Mouse (Mus musculus): ENCODE data around the gene Galnt17. TPM values are rescaled to one million over a fixed set of nuclear protein-coding genes. Genes with fewer than 3 reads are reported as not detected.

The Galnt17 gene
- total RNA-seq, 2 experiments from 2014 or later: not detected

- no peak for ATAC-seq (replicated peaks; ENCODE audit: poor library complexity)
These were observed 152.0 kb downstream of the Galnt17 start for GRCm38 (mm10) chr5:131156323-131156722.

- ATAC-seq (replicated peaks; ENCODE audit: poor library complexity): no peak
These were observed 165.7 kb downstream of the Galnt17 start for GRCm38 (mm10) chr5:131142606-131143005.

- ATAC-seq (replicated peaks; ENCODE audit: poor library complexity): no peak
These were observed 173.5 kb downstream of the Galnt17 start for GRCm38 (mm10) chr5:131134809-131135208.

DNA sequence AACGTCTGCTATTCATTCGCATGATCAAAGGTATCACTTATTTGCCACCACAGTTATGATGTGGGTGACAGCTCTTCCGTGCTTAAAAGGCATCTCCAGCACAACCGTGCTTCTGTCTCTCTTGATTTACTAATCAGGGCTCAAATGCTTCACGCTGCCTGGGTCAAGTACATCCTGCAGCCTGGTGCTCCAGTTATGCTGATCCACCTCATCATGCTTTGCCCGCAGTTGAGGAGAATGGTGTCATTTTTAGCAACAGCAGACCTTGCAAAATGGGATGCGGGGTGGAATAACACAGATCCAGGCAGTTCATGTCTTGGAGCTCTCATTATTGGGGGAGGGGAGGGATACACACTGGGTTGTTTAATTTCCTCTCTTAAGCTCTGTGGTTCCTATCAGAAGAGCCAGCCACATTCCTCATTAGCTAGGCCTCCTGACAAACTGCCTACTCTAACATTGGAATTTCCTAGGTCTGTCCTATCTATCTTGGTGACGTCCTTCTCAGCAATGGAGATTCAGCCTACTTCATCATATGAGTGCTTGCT is 187.9 kb downstream of the Galnt17 start:
- ATAC-seq (replicated peaks; ENCODE audit: poor library complexity): no peak

DNA sequence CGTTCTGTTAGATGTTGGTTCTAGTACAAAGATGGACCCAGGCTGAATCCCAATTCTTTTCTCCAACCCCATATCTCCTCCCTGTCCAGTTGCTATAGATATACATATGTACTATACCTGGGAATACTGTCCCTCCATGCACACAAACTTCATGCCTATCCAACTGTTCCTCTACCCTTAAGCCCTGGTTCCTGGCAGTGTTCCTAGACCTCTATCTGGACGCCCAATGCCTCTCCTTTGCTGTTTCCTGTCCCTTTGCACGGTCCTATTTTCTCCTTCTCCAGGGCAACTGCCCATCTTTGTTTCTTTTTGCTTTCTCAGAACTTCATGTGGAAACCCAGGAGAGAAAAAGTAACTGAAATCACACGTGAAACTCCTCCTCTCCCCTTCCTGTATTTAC is 188.4 kb downstream of the Galnt17 start:
- no peak for ATAC-seq (replicated peaks; ENCODE audit: poor library complexity)

DNA sequence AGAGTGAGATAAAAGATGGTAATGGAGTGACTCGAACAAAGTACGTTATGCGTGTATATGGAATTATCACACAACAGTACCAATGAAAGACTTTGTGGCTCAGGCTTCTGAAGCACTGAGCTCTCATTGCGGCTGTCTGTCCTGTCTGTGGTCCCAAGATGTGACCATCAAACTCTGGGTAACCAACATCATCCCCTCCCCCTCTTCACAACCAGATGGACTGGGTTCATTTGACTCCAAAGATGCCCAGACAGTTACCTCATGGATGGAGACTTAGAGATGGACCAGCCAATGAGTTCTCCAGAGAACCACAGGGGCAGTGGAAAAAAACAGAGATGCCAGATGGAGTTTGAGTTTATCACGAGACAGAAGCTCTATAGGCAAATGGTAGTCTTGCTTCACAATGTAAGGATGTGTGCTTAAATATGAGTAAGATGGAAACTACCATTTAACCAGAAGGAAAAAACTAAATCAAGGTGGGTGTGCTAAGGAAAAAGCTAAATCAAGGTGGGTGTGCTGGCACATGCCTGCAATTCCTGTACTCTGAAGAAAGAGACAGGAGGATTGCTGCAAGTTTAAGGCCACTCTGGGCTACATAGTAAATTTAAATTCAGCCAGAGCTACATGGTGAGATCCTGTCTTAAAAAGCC is 190.8 kb downstream of the Galnt17 start:
- no peak for ATAC-seq (replicated peaks; ENCODE audit: poor library complexity)

DNA sequence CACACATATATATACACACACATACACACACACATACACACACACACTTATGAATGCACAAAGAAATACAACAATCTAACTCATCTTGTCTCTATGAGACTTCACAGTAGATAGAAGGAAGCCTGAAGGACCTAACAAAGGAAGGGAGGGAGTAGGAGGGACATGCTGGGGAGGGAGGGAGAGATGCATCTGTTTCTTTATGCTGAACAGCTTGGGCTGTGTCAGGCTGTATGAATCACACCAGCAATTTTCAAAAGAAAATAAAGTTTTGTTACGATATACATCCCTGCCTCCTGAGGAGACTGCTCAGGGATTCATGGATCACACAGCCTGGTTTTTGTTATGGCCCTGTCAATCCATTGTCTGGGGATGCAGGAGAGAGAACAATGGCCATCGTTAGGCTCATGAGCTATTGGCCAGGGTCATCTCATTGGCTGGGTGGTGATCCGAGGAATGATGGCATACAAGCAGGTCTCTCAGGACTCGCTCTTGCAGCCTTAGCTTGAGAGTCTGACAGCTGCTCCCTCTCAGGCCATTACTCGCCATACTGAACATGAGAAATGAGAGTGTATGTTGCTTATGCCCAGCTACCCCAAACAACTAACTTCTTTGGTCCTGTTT is 194.3 kb downstream of the Galnt17 start:
- ATAC-seq (replicated peaks; ENCODE audit: poor library complexity): no peak

GRCm38 (mm10) chr5:131107188-131107587 is 201.1 kb downstream of the Galnt17 start:
- ATAC-seq (replicated peaks; ENCODE audit: poor library complexity): no peak

DNA sequence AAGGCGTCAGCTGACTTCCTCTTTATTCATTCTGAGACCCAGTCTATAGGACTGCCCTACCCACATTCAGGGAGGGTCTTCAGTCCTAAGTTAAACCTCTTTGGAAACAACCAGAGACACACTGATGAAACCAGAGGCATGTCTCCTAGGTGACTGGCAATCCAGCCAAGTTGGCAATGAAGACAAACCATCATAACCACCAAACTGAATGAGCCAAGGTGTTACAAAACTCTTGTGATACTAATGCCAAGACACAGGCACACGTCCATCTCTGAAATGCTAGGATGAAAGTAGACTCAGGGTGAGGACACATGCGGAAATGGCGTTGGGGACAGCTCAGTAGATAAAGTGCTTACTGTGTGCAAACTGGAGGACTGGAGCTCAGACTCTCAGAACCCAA is 211.5 kb downstream of the Galnt17 start:
- ATAC-seq (replicated peaks; ENCODE audit: poor library complexity): no peak

- ATAC-seq (replicated peaks; ENCODE audit: poor library complexity): no peak
These were observed 212.7 kb downstream of the Galnt17 start for GRCm38 (mm10) chr5:131095635-131096034.

GRCm38 (mm10) chr5:131094771-131095170 is 213.5 kb downstream of the Galnt17 start:
- ATAC-seq (replicated peaks; ENCODE audit: poor library complexity): no peak

- ATAC-seq (replicated peaks; ENCODE audit: poor library complexity): no peak
These were observed 214.2 kb downstream of the Galnt17 start for GRCm38 (mm10) chr5:131094138-131094537.

- ATAC-seq (replicated peaks; ENCODE audit: poor library complexity): no peak
These were observed 218.4 kb downstream of the Galnt17 start for GRCm38 (mm10) chr5:131089876-131090275.

DNA sequence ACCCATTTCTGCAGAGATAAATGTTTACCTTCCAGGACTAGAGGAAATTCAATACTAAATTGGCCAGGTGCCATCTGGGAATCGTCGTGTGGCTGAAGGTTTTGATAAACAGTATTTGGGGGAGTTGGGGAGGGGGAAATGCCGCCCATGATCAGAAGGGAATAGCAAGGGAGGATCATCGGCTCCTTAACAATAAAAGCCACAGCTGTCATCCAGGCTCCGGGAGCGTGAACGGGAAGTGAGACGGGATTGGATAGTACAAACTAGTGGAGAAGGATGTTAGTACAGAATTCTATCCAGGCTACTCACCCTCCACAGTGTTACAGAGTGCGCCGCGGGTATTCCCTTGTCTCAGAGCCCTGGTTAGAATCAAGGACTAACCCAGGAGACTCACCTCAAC is 219.4 kb downstream of the Galnt17 start:
- ATAC-seq (replicated peaks; ENCODE audit: poor library complexity): no peak

DNA sequence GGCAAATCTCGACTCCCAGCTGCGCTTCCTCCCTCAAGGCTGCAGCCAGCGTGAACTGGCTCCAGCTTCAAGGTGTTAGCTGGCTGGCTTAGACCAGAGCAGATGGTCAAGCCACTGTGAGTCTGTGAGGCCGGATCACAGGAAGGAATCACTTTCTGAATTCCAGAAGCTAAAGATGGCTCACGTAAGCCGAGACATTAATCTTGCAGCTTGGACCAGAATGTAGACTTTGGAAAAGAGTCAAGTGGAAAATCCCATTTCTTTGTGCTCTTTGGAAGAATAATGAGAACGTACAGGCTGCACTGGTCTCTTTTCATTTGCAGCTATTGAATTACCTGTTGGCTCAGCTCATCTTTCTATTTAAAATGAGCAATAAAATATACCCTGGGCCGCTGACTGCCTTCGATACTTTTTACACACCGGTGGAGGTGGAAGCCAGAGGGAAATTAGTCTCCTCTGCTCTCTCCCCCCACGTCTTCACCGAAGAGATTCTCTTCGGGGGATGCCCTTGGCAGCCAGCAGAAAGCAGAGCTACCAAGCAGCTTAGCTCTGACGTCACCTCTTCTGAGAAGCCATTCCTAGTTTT is 225.1 kb downstream of the Galnt17 start:
- ATAC-seq (replicated peaks; ENCODE audit: poor library complexity): no peak

- ATAC-seq (replicated peaks; ENCODE audit: poor library complexity): no peak
These were observed 230.6 kb downstream of the Galnt17 start for GRCm38 (mm10) chr5:131077682-131078081.

- ATAC-seq (replicated peaks; ENCODE audit: poor library complexity): no peak
These were observed 232.5 kb downstream of the Galnt17 start for GRCm38 (mm10) chr5:131075795-131076194.

DNA sequence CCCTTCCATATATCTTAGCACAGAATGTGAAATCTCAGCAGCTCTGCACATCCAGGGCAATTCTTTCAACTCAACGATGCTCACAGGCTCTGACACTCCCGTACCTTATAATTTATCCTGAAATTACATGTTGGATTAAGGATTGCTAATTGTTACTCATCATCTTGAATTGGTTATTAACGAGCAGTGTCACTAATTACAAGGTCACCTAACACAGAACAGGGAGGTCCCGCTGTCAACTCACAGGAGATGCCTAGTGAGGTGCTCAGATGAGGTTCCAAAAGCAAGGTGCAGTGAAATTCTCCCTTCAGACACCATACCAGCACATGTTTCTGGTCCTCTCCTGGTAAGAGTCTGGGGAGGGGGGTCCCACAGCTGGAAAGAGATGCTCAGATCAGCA is 234.0 kb downstream of the Galnt17 start:
- ATAC-seq (replicated peaks; ENCODE audit: poor library complexity): no peak

DNA sequence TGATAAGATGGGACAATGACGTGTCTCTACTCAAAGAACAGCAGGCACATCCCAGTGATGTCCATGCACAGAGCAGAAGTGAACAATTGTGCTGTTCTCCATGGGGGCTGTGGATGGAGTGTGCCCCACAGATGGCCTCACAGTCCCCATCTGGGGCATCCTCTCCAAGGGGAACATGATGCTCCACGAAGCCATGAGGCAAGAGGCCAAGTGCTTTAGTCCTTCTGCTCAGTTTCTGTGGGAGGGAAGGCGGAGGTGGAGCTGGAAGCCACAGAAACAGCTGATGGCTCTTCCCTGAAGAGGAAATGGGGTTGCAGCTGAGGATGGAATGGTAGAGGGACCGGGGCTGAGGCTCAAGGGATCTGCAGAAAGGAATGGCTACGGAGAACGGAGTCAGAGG is 243.1 kb downstream of the Galnt17 start:
- ATAC-seq (replicated peaks; ENCODE audit: poor library complexity): no peak

- ATAC-seq (replicated peaks; ENCODE audit: poor library complexity): no peak
These were observed 259.8 kb downstream of the Galnt17 start for GRCm38 (mm10) chr5:131048505-131048904.

GRCm38 (mm10) chr5:131043130-131043529 is 265.2 kb downstream of the Galnt17 start:
- ATAC-seq (replicated peaks; ENCODE audit: poor library complexity): no peak

DNA sequence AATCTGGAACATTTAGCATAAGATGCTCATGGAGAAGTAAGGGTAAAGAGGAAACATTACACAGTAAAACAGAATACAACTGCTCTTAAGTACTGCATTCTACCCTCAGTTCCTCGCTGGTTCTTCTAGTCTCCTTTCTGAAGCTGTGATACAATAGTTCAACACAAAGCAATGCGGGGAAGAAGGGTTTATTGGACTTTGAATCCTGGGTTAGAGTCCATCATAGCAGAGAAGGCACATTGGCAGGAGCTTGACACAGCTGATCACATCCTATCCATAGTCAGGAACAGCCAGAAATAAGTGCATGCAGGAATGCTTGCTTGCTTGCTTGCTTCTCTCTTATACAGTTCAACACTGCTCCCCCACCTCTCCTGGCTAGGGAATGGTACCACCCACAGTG is 267.9 kb downstream of the Galnt17 start:
- no peak for ATAC-seq (replicated peaks; ENCODE audit: poor library complexity)
